Mouse (Mus musculus): ENCODE measurements around the gene Bcl2.

The Bcl2 gene

GRCm38 (mm10) chr1:106664978-106665377, 49.1 kb downstream of the Bcl2 start:
- DNase-seq = no peak

- no peak for DNase-seq
Observed at GRCm38 (mm10) chr1:106662486-106662885, 51.6 kb downstream of the Bcl2 start.

DNA sequence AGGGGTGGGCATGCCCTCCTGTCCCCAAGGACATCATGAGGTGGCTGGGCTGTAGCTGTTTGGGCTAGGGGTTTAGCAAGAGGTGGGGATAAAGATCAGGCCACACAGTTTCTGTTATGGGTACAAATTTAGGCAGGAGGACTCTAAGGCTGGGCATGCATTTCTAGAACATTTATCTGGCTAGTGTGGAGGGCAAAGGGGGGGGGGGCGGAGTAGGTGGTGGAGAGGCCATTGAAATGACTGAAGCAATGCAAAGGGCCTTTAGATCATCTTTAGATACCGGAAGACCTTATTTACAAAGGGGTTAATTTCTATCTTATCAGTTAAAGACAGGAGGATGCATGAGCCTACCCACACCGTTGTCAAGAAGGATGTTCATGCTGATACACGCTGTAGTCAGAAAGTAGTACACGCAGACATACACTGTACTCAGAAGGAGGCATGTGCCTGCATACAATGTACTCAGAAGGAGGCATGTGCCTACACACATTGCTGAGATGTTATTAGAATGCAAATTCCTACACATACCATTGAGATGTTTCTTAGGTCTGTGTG, 55.7 kb downstream of the Bcl2 start:
- DNase-seq = no peak

GRCm38 (mm10) chr1:106656207-106656738, 57.8 kb downstream of the Bcl2 start:
- DNase-seq = no peak

DNA sequence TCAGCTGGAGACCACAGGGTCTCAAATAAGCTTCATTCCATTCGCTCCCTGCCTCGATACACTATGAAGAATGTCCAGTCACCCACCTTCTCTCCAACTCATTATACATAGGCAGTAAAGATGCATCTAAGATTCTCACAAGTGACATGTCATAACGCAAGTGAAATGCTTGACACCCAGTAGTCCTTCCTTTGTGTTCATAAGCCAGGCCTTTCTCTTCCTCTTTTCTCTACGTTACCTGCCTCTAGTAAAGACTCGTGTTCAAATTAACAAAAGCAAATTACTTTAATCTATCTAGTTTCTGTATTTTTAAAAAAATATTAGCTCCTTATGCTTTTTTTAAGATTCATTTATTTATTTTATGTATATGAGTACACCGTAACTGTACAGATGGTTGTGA, 59.8 kb downstream of the Bcl2 start:
- DNase-seq = no peak

DNA sequence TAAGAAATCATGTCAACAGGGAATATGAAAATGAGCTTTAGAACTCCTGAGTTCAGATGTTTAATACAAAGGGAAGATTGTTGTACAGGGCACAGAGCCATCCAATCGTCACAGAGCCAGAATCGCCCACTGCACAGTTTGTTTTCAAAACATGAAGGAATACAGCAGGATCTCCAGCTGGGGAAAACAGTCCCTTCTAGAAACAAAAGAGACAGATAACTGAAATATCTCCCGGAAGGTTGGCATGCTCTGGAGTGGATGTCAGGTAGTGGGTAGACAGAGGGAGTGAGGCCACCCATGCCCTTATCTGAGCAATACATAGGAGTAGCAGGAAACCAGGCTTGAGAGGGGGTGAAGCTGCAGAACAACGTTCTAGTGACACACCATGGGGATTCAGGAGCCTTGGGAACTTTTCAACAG, 60.6 kb downstream of the Bcl2 start:
- no peak for DNase-seq

DNA sequence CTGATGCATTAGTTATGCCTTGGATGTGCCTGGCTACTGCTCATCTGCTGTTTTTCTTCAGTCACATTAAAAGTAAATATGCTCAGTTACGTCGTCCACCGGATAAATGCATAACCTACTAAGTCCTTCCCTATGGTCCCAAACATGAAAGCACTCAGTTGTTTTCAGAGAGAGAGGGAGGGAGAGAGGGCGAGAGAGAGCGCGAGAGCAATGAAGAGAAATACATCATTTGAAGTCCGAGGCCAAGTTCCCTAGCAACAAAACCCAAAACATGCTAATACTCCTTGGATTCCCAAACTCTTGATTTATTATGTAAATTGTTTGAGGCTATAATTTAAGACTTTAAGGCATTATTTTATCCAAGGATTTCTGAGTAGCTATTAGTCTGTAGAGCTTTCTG, 62.9 kb downstream of the Bcl2 start:
- DNase-seq = no peak

GRCm38 (mm10) chr1:106650427-106650826, 63.6 kb downstream of the Bcl2 start:
- no peak for DNase-seq

GRCm38 (mm10) chr1:106647336-106647735, 66.7 kb downstream of the Bcl2 start:
- DNase-seq = no peak

- no peak for DNase-seq
Observed at GRCm38 (mm10) chr1:106644566-106644965, 69.5 kb downstream of the Bcl2 start.

DNA sequence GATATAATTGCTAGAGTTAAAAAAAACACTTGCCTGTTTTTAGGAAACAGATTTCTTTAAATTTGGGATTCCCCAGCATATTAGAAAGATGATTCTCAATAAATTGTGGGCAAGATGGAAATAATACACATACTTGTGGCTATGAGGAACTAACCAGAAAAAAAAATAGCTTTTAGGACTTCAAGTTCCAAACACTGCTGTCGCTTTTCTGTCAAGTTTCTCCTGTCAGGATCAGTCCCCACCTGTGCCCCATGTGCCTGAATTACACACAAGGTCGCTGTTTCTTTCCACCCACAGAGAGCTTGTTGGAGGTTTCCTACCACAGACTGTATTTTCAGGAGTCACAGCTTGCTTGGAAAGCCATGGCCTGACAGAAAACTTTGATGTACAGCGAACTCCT, 70.5 kb downstream of the Bcl2 start:
- DNase-seq = no peak

DNA sequence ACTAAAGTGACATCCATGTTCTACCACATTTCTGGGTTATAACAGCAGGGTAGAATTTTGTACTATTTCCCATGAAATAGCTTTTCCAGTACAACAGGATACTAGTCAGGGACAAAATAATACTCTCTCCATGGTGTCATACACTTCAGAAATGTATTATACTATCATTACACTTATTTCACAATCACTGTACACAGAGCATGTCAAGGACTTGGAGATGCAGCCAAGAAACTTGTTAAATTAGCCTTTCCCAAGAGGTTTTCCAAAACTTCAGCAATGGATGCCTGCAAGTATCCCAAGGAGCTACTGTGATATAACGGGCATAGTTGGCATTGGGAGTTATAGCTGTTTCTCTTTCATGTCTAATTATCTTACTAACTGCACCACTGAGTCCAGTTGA, 73.5 kb downstream of the Bcl2 start:
- no peak for DNase-seq

DNA sequence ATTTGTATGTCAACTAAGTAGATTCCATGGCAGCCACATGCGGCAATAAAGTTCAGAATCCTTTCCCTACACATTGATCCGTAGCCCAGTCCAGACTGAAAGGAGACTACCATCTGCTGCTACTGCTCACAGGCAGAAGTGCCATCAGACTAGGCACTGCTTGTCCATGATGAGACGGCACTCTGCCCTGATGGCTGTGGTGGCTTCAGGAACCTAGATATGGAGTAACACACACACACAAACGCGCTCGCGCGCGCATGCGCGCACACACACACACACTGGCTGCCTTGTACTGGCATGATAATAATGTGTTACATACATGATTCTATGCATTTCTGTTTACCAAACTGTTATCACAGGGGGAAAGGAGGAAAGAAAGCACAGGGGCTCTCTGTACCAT, 76.4 kb downstream of the Bcl2 start:
- DNase-seq = no peak

DNA sequence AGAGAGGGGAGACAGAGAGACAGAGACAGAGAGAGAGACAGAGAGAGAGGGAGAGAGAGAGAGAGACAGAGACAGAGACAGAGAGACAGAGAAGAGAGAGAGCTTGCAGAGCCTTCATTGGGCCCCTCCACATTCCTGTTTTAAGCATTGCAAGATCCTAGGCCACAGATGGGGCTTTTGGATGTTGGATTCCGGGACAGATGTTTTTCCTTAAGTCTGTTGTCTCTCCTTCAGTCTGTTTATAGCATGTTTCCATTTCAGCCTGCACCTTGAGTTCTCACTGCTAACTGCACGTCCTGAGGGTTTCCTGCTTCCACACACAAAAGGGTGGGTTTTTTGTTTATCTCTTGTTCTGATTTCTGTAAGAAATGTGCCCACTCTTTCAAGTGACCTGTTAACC, 77.4 kb downstream of the Bcl2 start:
- no peak for DNase-seq

- no peak for DNase-seq
Observed at GRCm38 (mm10) chr1:106633207-106633606, 80.9 kb downstream of the Bcl2 start.

DNA sequence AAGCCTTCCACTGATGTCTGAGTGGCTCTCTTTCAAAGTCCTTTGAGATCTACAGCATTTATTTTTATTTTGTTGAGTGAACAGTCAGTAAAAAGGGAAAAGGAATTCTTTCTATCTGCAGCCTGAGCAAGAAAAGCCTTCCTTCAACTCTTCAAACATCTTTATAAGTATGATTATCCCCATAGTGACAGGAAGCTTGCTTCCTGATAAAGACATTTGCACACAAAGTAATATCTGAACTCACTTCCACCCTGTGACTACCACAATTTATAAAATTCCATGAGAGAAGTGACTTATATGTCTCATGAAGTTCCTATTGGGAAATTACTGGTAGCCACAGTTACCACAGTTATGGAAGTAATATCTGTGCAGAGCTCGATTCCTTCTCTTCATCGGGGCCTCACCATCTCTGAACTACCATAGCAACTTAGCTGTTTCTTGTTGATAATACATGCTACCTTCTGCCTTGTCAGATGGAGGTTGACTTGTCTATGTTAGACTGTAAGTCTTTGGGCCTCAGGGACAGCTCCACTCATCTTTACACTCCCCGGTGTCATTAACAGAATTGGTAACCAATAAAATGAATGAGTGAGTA, 82.1 kb downstream of the Bcl2 start:
- DNase-seq = no peak

DNA sequence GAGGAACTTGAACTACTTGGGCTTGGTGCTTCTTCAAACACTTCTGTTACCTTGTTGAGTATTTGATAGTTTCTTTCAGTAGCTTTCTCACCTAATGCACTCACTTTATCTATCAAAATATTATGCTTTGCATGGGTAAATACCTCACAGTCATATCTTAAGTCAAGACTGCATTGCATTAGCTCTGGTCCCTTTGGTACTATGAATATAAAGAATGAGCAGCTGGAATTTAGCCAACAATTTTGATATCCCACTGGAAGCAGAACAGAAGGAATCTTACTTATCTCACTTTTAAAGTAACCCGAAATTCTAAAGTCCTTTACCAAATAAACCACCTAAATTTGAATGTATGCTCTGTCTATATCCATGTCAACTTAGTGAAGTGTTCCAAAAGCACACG, 83.1 kb downstream of the Bcl2 start:
- no peak for DNase-seq

- peak; percentile 78 for DNase-seq
Observed at GRCm38 (mm10) chr1:106629931-106630682, 84.0 kb downstream of the Bcl2 start.

DNA sequence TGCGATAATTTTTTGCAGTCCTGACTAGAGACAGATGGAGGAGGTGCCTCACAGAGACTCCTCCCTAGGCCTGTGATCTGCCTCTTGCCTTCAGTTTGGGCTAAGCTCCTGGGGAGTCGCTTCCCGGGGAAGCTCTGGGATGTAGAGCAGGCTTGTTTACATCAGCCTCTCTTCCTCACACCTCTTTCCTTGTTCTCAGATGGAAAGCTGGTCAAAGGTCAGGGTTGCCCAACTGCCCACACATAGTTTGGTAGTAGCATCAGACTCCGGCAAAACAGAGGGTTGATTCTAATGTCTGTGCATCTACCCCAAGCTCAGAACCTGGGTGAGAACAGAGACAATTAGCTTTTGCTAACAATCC, 84.6 kb downstream of the Bcl2 start:
- DNase-seq = peak; percentile 80

- DNase-seq = peak; percentile 53
Observed at GRCm38 (mm10) chr1:106628718-106629469, 85.2 kb downstream of the Bcl2 start.

- no peak for DNase-seq
Observed at GRCm38 (mm10) chr1:106628279-106628678, 85.8 kb downstream of the Bcl2 start.

DNA sequence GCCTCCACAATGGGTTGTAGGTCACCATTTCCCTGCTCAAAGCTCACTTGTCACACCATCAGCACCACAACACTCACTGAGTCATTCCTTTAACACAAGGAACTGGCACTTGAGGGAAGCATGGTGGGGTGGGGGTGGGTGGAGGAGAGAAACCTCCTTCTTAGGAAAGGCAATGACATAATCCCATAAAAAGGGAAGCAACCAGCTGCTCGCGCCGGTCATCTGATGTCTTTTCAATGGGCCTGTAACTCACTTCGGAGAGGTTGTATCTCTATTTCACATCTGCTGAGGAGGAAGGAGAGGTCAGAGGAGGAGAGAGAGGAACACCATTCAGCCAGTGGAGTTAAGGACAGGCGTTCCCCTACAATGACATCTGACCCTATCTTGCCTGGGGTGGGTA, 86.8 kb downstream of the Bcl2 start:
- DNase-seq = no peak

GRCm38 (mm10) chr1:106620174-106620931, 93.7 kb downstream of the Bcl2 start:
- no peak for DNase-seq

Data from retina, postnatal 1 day (tissue).